8 mouse cellular contexts compared by ENCODE assay signal in the genomic region with DNA sequence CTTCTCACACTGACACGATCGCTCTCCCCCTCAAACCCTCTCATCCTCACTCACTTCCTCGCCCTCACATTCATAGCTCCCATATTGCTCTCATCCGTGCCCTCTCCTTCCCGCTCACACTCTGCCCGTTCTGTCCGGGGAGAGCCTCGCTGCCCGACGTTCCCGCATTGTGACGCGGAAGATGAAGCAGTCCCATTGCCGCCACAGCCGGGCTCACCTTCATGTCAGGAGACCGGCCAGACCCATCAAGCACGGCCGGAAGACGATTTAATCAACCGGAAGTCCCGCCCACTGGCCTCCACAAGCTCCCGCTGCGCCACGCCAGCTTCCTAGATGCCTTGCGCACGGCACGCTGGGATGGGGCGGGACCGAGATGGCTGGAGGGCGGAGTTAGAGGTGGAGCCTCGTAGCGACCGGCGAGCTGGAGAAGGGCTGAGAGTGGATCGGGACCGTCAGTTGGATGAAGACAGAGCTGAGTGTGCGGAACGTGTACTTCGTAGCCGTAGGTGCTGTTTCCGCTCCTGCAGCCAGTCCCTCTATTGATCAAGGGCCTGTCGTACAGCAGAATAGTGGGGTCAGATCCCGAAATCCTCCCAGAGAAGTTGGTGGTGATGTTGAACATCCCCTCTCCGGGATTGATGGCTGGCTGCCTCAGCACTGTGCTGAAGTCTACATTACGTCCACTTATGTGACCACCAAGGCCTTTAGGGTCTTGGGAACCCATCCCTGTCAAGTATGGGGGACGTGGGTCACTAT. TPM values are rescaled to one million over a fixed set of nuclear protein-coding genes. Genes with fewer than 3 reads are reported as not detected.
DNase-seq lines count a peak whose midpoint lies in the region; ATAC-seq lines count a peak whose summit lies in the region.

A gene (minus strand): TSS at position 302 of the 756 bp plus-strand sequence.

- no peaks in the 10 kb centered on the region for H3K27me3 ChIP-seq in megakaryocyte, embryonic 14.5 days (replicated peaks)

- peaks cover 79% of the 10 kb centered on the region for H3K4me1 ChIP-seq in megakaryocyte, embryonic 14.5 days

- H3K9me3 ChIP-seq in megakaryocyte, embryonic 14.5 days, result no peaks in the 10 kb centered on the region

- H3K36me3 ChIP-seq in megakaryocyte, embryonic 14.5 days (replicated peaks; ENCODE audit: low read length), result peaks cover 15% of the 10 kb centered on the region

- H3K4me3 ChIP-seq in megakaryocyte, embryonic 14.5 days (replicated peaks), result peak within 1 kb of the TSS; percentile 100

- peak; percentile 99 for DNase-seq in ZHBTc4 (ENCODE audit: low read depth, low spot score)
- peak; percentile 96 to 98 for DNase-seq in gastrocnemius, adult 8-10 months (ENCODE audit: low spot score in 2 of 2)
- peak; percentile 86 for DNase-seq in hindlimb bud, embryonic 11.5 days (ENCODE audit: extremely low spot score, low read depth, low spot score)
- DNase-seq in left cerebral cortex, adult 8-10 months (ENCODE audit: low spot score in 2 of 2), result peak; percentile 91 to 96
- DNase-seq in right cerebral cortex, postnatal 10 days (ENCODE audit: low spot score in 2 of 2), result peak; percentile 98
- DNase-seq in urinary bladder, postnatal 25 days (ENCODE audit: low spot score), result peak; percentile 99

- ATAC-seq in common myeloid progenitor, adult 5-6 weeks (replicated peaks; ENCODE audit: low read depth, poor library complexity, severe bottlenecking), result peak; percentile 91

RNA-seq across cellular contexts. Expression of the gene that starts here (rescaled TPM):
- 25.4 and 27.5 TPM in 2 replicates for total RNA-seq in common myeloid progenitor, adult 5-6 weeks (2017)
- total RNA-seq in gastrocnemius, adult 8-10 months (2022), result 10 to 100 TPM in 3 of 4 experiments, 1 to 10 TPM in 1; 9.2 to 14.9 (median 13.0) TPM
- 10 to 100 TPM; 66.8 to 72.6 (median 69.2) TPM for total RNA-seq in left cerebral cortex, adult 8-10 months (2022)
- 28.4 and 49.7 TPM in 2 replicates for polyA plus RNA-seq in megakaryocyte, embryonic 14.5 days (2012; ENCODE audit: insufficient read depth, low replicate concordance)

Comparison
In these comparisons a context has a peak if more than half of its experiments do, and no peak if none do; other contexts are left out.
1. Peak in every context shown above with its lines: DNase-seq, ATAC-seq and H3K4me3 ChIP-seq.